Mouse (Mus musculus): ENCODE data around the gene Aamp.

Gene Aamp

DNA sequence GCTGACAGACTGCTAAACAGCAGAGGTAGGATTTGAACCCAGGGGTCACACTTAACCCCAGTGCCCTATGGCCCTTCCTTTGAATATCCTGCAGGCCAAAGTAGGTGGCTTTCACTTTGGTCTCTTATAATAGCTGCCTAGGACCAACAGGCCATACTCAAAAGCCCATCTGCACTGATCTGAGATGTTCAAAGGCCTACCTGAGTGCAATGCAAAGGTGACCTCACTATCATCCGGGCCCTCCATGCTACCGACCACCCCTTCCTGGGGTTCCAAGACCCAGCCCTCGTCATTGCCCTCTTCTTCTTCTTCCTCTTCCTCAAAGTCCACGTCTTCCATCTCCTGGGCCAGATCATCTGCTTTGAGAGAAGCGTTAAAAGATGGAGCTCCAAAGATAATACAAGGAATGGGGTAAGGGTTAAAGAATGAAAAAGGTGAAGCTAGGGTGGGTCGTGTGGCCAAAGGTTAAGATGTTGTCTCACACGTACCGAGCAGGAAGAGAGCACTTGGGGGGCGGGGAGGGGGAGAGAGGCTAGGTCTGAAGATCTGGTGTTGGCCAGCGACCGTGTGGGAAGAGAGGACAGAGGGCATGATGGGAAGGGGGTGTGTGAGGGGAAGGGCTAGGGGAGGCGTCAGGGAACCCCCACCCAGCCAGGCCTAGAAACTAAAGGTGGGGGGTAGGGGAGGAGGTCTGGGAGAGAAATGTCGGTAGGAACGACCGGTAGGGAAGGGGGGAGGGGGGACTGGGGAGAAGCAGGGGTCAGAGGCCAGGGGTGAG lies 663 bp downstream of the Aamp start:
- in situ Hi-C loops (cut with MboI), result loop anchor here (5.0 kb wide), 1 partner anchor 37 kb away; no protein-coding TSS in a partner anchor

GRCm38 (mm10) chr1:74282896-74283625 lies 1.5 kb downstream of the Aamp start:
- in situ Hi-C loops (cut with MboI), result loop anchor here (5.0 kb wide), 1 partner anchor 36 kb away; no protein-coding TSS in a partner anchor

GRCm38 (mm10) chr1:74281886-74282285 lies 2.7 kb downstream of the Aamp start:
- in situ Hi-C loops (cut with MboI), result loop anchor here (5.0 kb wide), 1 partner anchor 35 kb away; no protein-coding TSS in a partner anchor

DNA sequence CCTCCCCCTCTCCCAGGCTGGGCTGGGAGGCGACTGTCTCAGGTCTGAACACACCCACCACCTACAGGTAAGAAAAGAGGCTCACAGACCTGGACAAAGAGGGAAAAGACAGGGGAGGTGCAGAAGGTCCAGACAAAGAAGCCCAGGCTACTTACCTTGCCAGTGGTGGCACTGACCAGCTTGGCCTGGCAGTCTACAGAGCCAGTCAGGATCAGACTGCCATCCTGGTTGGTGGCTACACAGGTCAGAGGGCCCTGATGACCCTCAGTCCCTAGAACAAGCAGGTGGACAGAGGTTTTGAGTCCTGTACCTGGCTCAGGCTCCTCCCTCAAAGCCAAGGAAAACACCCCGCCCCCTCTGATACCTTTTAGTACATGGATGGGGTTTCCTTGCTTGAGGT lies 3.2 kb downstream of the Aamp start:
- in situ Hi-C loops (cut with MboI), result loop anchor here (5.0 kb wide), 1 partner anchor 34 kb away; no protein-coding TSS in a partner anchor

DNA sequence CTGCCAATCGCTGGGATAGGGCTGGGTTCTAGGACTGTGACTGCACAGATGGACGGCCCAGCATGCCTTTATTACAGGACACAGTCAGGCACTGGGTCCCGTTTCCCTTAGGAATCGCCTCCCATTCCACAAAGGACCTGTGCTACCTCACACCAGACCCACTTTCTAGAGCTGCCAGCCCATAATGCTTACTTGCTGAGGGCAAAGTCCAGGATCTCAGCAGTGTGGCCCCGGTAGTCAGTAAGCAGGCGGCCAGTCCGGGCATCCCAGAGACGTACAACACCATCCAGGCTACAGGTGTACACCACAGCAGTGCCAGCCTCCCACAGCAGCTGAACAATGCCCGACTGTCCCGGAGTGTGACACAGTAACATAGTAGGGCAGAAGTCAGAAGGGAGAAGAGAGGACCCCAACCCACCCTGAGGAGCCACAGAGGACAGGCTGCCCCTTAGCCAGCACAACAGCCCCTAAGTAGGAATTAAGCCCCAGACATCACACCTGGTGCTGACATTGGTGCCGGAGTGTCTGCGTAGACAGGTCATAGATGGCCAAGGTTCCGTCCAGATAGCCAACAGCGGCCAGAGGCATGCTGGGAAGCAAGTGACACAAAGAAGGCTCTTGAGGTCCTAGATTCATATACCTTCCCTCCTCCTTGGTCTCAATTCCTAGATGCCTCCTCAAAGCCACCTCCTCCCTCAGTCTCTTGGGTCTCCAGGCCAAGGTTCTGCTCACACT lies 3.8 kb downstream of the Aamp start:
- in situ Hi-C loops (cut with MboI), result loop anchor here (5.0 kb wide), 1 partner anchor 33 kb away; no protein-coding TSS in a partner anchor

- in situ Hi-C loops (cut with MboI), result no loop called here
These were observed 5.5 kb downstream of the Aamp start for GRCm38 (mm10) chr1:74278988-74279387.

DNA sequence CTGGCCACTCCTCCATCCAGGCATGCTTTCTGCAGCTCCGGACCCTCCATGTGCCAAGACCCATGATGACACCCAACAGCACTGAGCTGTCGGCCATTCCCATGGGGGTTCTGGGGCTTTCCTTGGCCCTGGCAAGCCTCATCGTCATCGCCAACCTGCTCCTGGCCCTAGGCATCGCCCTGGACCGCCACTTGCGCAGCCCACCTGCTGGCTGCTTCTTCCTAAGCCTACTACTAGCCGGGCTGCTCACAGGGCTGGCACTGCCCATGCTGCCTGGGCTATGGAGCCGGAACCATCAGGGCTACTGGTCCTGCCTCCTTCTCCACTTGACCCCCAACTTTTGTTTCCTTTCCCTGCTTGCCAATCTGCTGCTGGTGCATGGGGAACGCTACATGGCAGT lies 6.0 kb downstream of the Aamp start, which contains the start of gene Gpbar1:
Gene Gpbar1, plus strand, starts transcription at position 13 of the 400 bp plus-strand sequence.
- in situ Hi-C loops (cut with MboI), result no loop called here

DNA sequence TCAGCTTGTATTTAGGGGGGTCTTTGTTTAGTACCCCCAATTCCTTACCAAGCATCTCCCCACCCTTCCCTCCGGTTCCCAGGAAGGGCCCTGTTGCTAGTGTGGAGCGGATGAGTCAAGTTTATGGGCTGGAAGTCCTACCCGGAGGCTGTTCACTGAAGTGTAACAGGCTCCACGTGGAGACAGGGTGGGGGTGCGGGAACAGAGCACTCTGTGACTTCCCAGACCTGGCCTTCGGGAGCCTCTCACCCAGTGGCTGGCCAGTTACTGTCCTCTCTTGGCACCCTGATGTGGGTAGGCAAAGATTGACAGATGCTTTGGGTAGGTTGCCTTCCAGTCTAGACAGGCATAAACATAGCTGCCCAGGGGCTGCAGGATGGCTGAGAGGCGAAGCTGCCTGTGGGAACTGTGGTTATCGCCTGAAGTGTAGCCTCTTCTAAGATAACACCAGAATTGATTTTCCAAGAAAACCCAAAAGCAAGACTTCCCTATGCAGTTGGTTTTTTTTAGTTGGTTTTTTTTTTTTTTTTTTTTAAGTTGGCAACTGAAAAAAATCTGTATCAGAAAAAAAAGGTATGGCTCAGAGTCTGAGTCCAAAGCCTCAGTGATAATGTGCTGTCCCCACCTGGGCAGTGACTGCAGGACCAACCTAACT lies 6.5 kb downstream of the Aamp start:
- in situ Hi-C loops (cut with MboI), result no loop called here

GRCm38 (mm10) chr1:74277041-74277440 lies 7.5 kb downstream of the Aamp start:
- in situ Hi-C loops (cut with MboI), result no loop called here

GRCm38 (mm10) chr1:74275015-74275414 lies 9.5 kb downstream of the Aamp start:
- in situ Hi-C loops (cut with MboI), result no loop called here

- in situ Hi-C loops (cut with MboI), result no loop called here
These were observed 12.9 kb downstream of the Aamp start for GRCm38 (mm10) chr1:74271659-74272058.

- in situ Hi-C loops (cut with MboI), result no loop called here
These were observed 15.8 kb downstream of the Aamp start for GRCm38 (mm10) chr1:74268750-74269149.

GRCm38 (mm10) chr1:74262510-74262909 lies 22.0 kb downstream of the Aamp start:
- in situ Hi-C loops (cut with MboI), result no loop called here

GRCm38 (mm10) chr1:74256782-74257181 lies 27.8 kb downstream of the Aamp start:
- in situ Hi-C loops (cut with MboI), result no loop called here

DNA sequence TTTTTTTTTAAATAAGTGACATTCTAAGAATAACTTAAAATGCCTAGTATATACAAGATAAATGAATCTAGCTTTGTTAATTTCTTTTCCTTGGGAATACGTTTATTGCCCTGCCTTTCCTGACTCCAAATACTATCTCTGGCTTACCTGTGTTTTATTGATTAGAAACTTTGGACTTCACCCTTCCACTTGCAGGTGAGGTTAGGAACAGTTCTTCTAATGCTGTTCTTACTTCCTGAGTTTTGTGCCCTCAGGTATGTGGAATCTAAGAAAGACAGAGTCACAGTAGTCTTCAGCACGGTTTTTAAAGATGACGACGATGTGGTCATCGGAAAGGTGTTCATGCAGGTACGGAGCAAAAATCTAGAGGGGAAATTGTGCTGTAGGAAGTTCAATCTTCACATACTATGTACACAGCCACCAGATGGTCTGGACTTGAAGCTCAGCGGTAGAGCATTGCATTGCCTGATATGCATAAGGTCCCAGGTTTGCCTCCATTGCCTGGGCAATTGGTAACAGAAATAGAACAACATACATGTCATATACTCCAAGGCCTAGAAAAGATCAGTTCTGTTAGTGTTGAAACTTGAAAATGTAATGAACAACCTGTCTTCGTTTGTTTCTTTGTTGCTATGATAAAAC lies 28.7 kb downstream of the Aamp start:
- in situ Hi-C loops (cut with MboI), result no loop called here

GRCm38 (mm10) chr1:74250096-74250495 lies 34.4 kb downstream of the Aamp start:
- in situ Hi-C loops (cut with MboI), result no loop called here

DNA sequence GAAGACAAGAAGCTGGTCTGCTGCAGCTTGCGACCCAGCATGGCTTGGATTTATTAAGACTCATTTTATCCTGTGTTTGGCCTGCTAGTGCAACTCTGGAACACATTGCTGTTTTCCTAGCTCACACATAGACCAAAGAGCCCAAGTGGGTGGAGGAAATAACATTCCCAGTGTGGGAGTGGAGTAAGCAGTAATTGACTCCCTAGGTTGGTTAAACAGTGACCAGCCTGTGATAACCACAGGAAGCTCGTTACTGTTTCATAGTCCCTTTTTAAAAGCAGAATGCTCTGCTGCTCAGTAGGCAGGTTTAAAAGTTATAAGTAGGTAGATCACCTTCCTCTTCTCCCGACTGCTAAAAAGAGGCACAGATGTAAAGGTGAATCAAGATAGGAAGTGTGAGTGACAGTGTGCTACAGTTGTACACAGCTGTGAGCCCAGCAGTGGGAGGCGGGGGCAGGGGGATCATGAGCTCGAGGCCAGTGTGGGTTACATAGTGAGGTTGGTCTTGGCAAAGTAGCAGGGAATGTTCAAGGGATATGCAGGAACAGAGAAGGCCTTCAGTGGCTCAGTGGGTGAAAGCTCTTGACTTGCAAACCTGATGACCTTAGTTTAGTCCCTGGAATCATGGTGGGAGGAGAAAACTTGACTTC lies 35.1 kb downstream of the Aamp start:
- in situ Hi-C loops (cut with MboI), result loop anchor here (5.0 kb wide), 1 partner anchor 33 kb away; the partner anchor contains the start of genes Aamp and Pnkd

DNA sequence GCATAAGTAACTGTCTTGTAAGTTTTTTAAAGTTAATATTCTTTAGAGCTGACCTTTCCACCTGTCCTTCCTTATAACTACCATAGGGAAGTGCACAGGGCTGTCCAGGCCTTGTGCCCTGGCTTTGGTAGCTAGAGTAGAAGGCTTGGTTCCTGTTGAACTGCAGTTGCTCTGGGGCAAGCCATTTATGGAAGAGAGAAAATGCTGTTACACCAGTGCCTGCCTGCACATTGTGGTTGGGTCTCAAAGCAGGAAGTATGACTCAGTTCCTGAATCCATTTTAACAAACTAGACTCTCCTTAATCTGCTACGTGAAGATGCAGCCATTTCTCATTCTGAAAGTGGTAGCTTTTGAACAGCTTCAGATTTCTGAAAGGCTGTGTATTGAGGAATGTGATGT lies 35.7 kb downstream of the Aamp start:
- in situ Hi-C loops (cut with MboI), result loop anchor here (5.0 kb wide), 1 partner anchor 34 kb away; the partner anchor contains the start of genes Aamp and Pnkd

GRCm38 (mm10) chr1:74245525-74245924 lies 39.0 kb downstream of the Aamp start:
- in situ Hi-C loops (cut with MboI), result loop anchor here (5.0 kb wide), 1 partner anchor 37 kb away; the partner anchor contains the start of genes Aamp and Pnkd

GRCm38 (mm10) chr1:74240832-74241231 lies 43.7 kb downstream of the Aamp start:
- in situ Hi-C loops (cut with MboI), result no loop called here
